In genomic region chr3:55226501-55227213, GRCm38 (mm10) we compare ENCODE assay signal across 9 mouse cellular contexts. TPM values are rescaled to one million over a fixed set of nuclear protein-coding genes. Genes with fewer than 3 reads are reported as not detected.
A peak's percentile ranks its signal among the peaks of the same experiment; 100 is the strongest.
DNase-seq lines count a peak whose midpoint lies in the region; ATAC-seq and TF ChIP-seq lines count a peak whose summit lies in the region.
"Had no signal": no experiment of that assay in that cellular context is flagged by ENCODE, and none has a peak within 500 bp of the region (broad histone marks: within the 10 kb centered on the region; RNA-seq: fewer than 3 reads in every experiment).

No protein-coding gene starts in this region.

- TF ChIP-seq CTCF in kidney, postnatal 0 days (IDR thresholded peaks at IDR 0.05; ENCODE audit: low read depth), result no peak

- no peak overlapping the region for H3K27ac ChIP-seq in kidney, postnatal 0 days

- H3K27me3 ChIP-seq in kidney, postnatal 0 days (ENCODE audit: insufficient read depth, low read length), result no peaks in the 10 kb centered on the region

- peak; percentile 63; the same call in 1 of the 2 replicates for ATAC-seq in kidney, postnatal 0 days (replicated peaks; ENCODE audit: low FRiP score, low read depth)
- ATAC-seq in granulocyte monocyte progenitor cell, adult 5-6 weeks (replicated peaks; ENCODE audit: poor library complexity, severe bottlenecking), result peak; percentile 84
- ATAC-seq in inflammation-experienced regulatory T-cells, adult 6 months, result no peak

- no peak overlapping the region for H3K4me3 ChIP-seq in kidney, postnatal 0 days (replicated peaks; ENCODE audit: low read depth, low read length)

- DNase-seq in kidney, postnatal 0 days (ENCODE audit: low spot score), result peak; percentile 34
- DNase-seq in kidney, adult 8-10 months, result no peak
- peak; percentile 16 for DNase-seq in c-Kit-positive CD71-negative TER-119-negative erythroid progenitor cells, embryonic 14.5 days (ENCODE audit: low read depth)
- peak; percentile 12 for DNase-seq in lung, postnatal 25 days (ENCODE audit: low spot score)
- DNase-seq in yolk sac, embryonic 10.5 days (ENCODE audit: low spot score), result peak; percentile 18
- no peak for DNase-seq in urinary bladder, adult 18-20 months (ENCODE audit: low spot score in 2 of 2)

- H3K9ac ChIP-seq in kidney, postnatal 0 days (ENCODE audit: low read depth, low read length), result no peak overlapping the region

- H3K4me1 ChIP-seq in kidney, postnatal 0 days (replicated peaks; ENCODE audit: insufficient read depth, low read length), result no peaks in the 10 kb centered on the region

- WGBS in kidney, postnatal 0 days, result 33% methylated on average over 18 of the region's 18 CpGs

- H3K9me3 ChIP-seq in kidney, postnatal 0 days (replicated peaks; ENCODE audit: low read length), result no peaks in the 10 kb centered on the region

- no peaks in the 10 kb centered on the region for H3K36me3 ChIP-seq in kidney, postnatal 0 days (ENCODE audit: insufficient read depth, low read length)
- H3K36me3 ChIP-seq: G1E had no signal

- H3K4me2 ChIP-seq in kidney, postnatal 0 days (ENCODE audit: low read length), result peak overlapping the region; percentile 3; the same call in 1 of the 2 replicates

RNA-seq across cellular contexts. Expression of gene Dclk1, which starts 15.5 kb away (rescaled TPM):
- polyA plus RNA-seq in kidney, postnatal 0 days (2015; fragmentation: Nextera tagmentation; extraction: Ambion mirVana), result 18.3 and 27.5 TPM in 2 replicates
- not detected in 2 replicates for total RNA-seq in granulocyte monocyte progenitor cell, adult 5-6 weeks (2014; fragmentation: Nextera tagmentation)
- not detected in 2 replicates for total RNA-seq in granulocyte monocyte progenitor cell, adult 5-6 weeks (2017)
- polyA plus RNA-seq in inflammation-experienced regulatory T-cells, adult 6 months (2017; shearing (Covaris generic)), result under 1 TPM; 0.15 to 0.70 (median 0.16) TPM
- polyA plus RNA-seq: G1E had no signal

RNA-seq across cellular contexts. Expression of gene Sohlh2, which starts 44.8 kb away (rescaled TPM):
- not detected in 2 replicates for polyA plus RNA-seq in kidney, postnatal 0 days (2015; fragmentation: Nextera tagmentation; extraction: Ambion mirVana)
- total RNA-seq in granulocyte monocyte progenitor cell, adult 5-6 weeks (2014; fragmentation: Nextera tagmentation), result not detected in 2 replicates
- not detected in 2 replicates for total RNA-seq in granulocyte monocyte progenitor cell, adult 5-6 weeks (2017)
- polyA plus RNA-seq in inflammation-experienced regulatory T-cells, adult 6 months (2017; shearing (Covaris generic)), result not detected
- total RNA-seq: G1E had no signal
- polyA plus RNA-seq: G1E had no signal

Comparison
In these comparisons a context has a peak if more than half of its experiments do, and no peak if none do; other contexts are left out.
1. DNase-seq: peak in kidney, postnatal 0 days (single experiment), c-Kit-positive CD71-negative TER-119-negative erythroid progenitor cells, embryonic 14.5 days (single experiment), lung, postnatal 25 days (single experiment) and yolk sac, embryonic 10.5 days (single experiment); none in kidney, adult 8-10 months (0 of 2) and urinary bladder, adult 18-20 months (0 of 2).
2. RNA of gene Dclk1, which starts 15.5 kb away (polyA plus RNA-seq): 18.3 to 27.5 TPM in kidney, postnatal 0 days; 0.15 to 0.70 TPM in inflammation-experienced regulatory T-cells, adult 6 months; every median in the first group is over 10 times any median in the second.